Mouse (Mus musculus): ENCODE results near the gene Ahnak.

DNA sequence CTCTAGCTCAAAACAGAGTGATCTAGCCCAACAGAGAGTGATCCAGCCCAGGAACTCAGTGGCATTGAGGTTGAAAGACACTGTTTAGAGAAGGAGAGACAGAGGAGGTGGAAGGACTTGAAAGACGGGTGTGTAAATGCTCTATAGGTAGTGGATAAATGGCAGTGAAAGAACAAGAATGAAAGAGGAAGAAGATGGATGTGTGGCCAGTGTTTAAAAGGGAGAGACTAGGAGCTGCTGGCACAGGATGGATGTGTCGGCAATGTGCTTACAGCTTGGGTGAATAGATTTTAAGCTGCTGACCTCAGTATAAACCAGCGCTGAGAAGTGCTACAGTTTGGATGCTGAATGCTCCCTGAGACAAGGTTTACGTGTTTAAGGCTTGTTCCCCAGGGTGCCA is 85.3 kb downstream of the Ahnak start:
- TF ChIP-seq POLR2A (IDR thresholded peaks at IDR 0.05; ENCODE audit: low read depth, low read length) (no peak), CTCF (IDR thresholded peaks at IDR 0.05; ENCODE audit: extremely low read depth, insufficient read length, insufficient replicate concordance, low read depth, low read length) (no peak)
